Mouse (Mus musculus) midbrain, embryonic 15.5 days (tissue): Measurements from ENCODE around the gene Ahrr. TPM values are rescaled to one million over a fixed set of nuclear protein-coding genes. Genes with fewer than 3 reads are reported as not detected.

Experiments used
- ATAC-seq: fragments of 200-750 bp; cut with Nextera tagmentation; replicated peaks from 2 replicates; pipeline ENCODE4 v1.8.0; 2017; ENCODE audit warnings: moderate TSS enrichment
- H3K27ac ChIP-seq: fragments of 300-500 bp; sonication (generic); 2 replicates; pipeline ENCODE4 v1.5.1; 2015; ENCODE audit warnings: mild to moderate bottlenecking, inconsistent platforms
- H3K27me3 ChIP-seq: fragments of 300-500 bp; sonication (generic); replicated peaks from 2 replicates; pipeline ENCODE4 v1.6.1; 2015; ENCODE audit warnings: inconsistent platforms
- H3K36me3 ChIP-seq: fragments of 300-500 bp; sonication (generic); replicated peaks from 2 replicates; pipeline ENCODE4 v1.6.1; 2015; ENCODE audit warnings: inconsistent platforms
- H3K4me1 ChIP-seq: fragments of 300-500 bp; sonication (generic); 2 replicates; pipeline ENCODE4 v1.6.1; 2015; ENCODE audit warnings: inconsistent platforms
- H3K4me2 ChIP-seq: fragments of 300-500 bp; sonication (generic); 2 replicates; pipeline ENCODE4 v1.6.1; 2015; ENCODE audit warnings: inconsistent platforms, mild to moderate bottlenecking, moderate library complexity
- H3K4me3 ChIP-seq: fragments of 300-500 bp; sonication (generic); 2 replicates; pipeline ENCODE4 v1.5.1; 2015; ENCODE audit warnings: mild to moderate bottlenecking, inconsistent platforms
- H3K9ac ChIP-seq: fragments of 300-500 bp; sonication (generic); 2 replicates; pipeline ENCODE4 v1.6.1; 2015; ENCODE audit warnings: mild to moderate bottlenecking, inconsistent platforms
- H3K9me3 ChIP-seq: fragments of 300-500 bp; sonication (generic); 2 replicates; pipeline ENCODE4 v1.6.1; 2016; ENCODE audit warnings: inconsistent platforms
- WGBS: fragments of 180-500 bp; shearing (Covaris S2); methylation state at CpG from one replicate; pipeline ENCODE4 v1.1.7; 2015; ENCODE audit warnings: mixed read lengths; 5-methylcytosine and 5-hydroxymethylcytosine counted together
- polyA plus RNA-seq: library from polyadenylated mRNA; unstranded; fragments of >200 nt; fragmentation: Nextera tagmentation; extraction: Ambion mirVana; gene quantifications from 2 replicates; pipeline ENCODE4 v1.2.1, GENCODE M21; 2015

Ahrr gene
- polyA plus RNA-seq, 1 experiment from 2014 or later = 0.88 TPM

GRCm38 (mm10) chr13:74208986-74209345, 83.2 kb downstream of the Ahrr start:
- Histone ChIP-seq H3K9me3 (no peaks in the 10 kb centered on the region), H3K4me1 (peaks cover 36% of the 10 kb centered on the region), H3K36me3 (peaks cover 3% of the 10 kb centered on the region; the same call in 1 of the 2 replicates), H3K27me3 (no peaks in the 10 kb centered on the region), H3K27ac (peak overlapping the region; percentile 88), H3K9ac (peak overlapping the region; percentile 98), H3K4me3 (peak overlapping the region; percentile 93), H3K4me2 (peak overlapping the region; percentile 81)
- 13% methylated on average over 12 of the region's 12 CpGs for WGBS
- peak; percentile 66 for ATAC-seq

GRCm38 (mm10) chr13:74208317-74208985, 83.7 kb downstream of the Ahrr start, which contains the start of gene Exoc3:
TSS of gene Exoc3 (minus strand) at chr13:74208732.
- ATAC-seq = peak; percentile 99
- H3K27ac ChIP-seq = peak within 1 kb of the TSS; percentile 88
- H3K9ac ChIP-seq = peak within 1 kb of the TSS; percentile 98
- under 1% methylated on average over 39 of the region's 39 CpGs for WGBS
- H3K4me1 ChIP-seq = peaks cover 36% of the 10 kb centered on the region
- H3K27me3 ChIP-seq = no peaks in the 10 kb centered on the region
- peak within 1 kb of the TSS; percentile 93 for H3K4me3 ChIP-seq
- peak within 1 kb of the TSS; percentile 81 for H3K4me2 ChIP-seq
- H3K36me3 ChIP-seq = peaks cover 9% of the 10 kb centered on the region; the same call in 1 of the 2 replicates
- no peaks in the 10 kb centered on the region for H3K9me3 ChIP-seq

- 92% methylated on average over 3 of the region's 3 CpGs for WGBS
- H3K27ac ChIP-seq = no peak overlapping the region
- H3K36me3 ChIP-seq = peaks cover 39% of the 10 kb centered on the region
- H3K4me1 ChIP-seq = no peaks in the 10 kb centered on the region
- H3K9ac ChIP-seq = no peak overlapping the region
- H3K9me3 ChIP-seq = no peaks in the 10 kb centered on the region
- no peaks in the 10 kb centered on the region for H3K27me3 ChIP-seq
- H3K4me2 ChIP-seq = no peak overlapping the region
- no peak overlapping the region for H3K4me3 ChIP-seq
- no peak for ATAC-seq
These were observed 95.7 kb downstream of the Ahrr start for GRCm38 (mm10) chr13:74196451-74196850.

GRCm38 (mm10) chr13:74192613-74193012, 99.5 kb downstream of the Ahrr start:
- peaks cover 46% of the 10 kb centered on the region for H3K36me3 ChIP-seq
- H3K27me3 ChIP-seq = no peaks in the 10 kb centered on the region
- no peaks in the 10 kb centered on the region for H3K4me1 ChIP-seq
- no peak overlapping the region for H3K27ac ChIP-seq
- H3K9ac ChIP-seq = no peak overlapping the region
- no peaks in the 10 kb centered on the region for H3K9me3 ChIP-seq
- H3K4me2 ChIP-seq = no peak overlapping the region
- no peak for ATAC-seq
- WGBS = 86% methylated on average over 6 of the region's 6 CpGs
- no peak overlapping the region for H3K4me3 ChIP-seq

GRCm38 (mm10) chr13:74183011-74183695, 109.0 kb downstream of the Ahrr start:
- Histone ChIP-seq H3K4me3 (no peak overlapping the region), H3K27ac (no peak overlapping the region), H3K36me3 (peaks cover 36% of the 10 kb centered on the region), H3K4me2 (no peak overlapping the region), H3K4me1 (no peaks in the 10 kb centered on the region), H3K27me3 (no peaks in the 10 kb centered on the region), H3K9ac (no peak overlapping the region), H3K9me3 (no peaks in the 10 kb centered on the region)
- WGBS = 94% methylated on average over 5 of the region's 5 CpGs
- ATAC-seq = no peak

- 94% methylated on average over 5 of the region's 5 CpGs for WGBS
- Histone ChIP-seq H3K27ac (no peak overlapping the region), H3K27me3 (no peaks in the 10 kb centered on the region), H3K4me2 (no peak overlapping the region), H3K4me1 (peaks cover 3% of the 10 kb centered on the region; the same call in 1 of the 2 replicates), H3K36me3 (peaks cover 46% of the 10 kb centered on the region), H3K4me3 (no peak overlapping the region), H3K9ac (no peak overlapping the region), H3K9me3 (no peaks in the 10 kb centered on the region)
- ATAC-seq = no peak
These were observed 120.1 kb downstream of the Ahrr start for GRCm38 (mm10) chr13:74172036-74172435.

GRCm38 (mm10) chr13:74169446-74170164, 122.5 kb downstream of the Ahrr start:
- Histone ChIP-seq H3K9ac (no peak overlapping the region), H3K4me3 (no peak overlapping the region), H3K27ac (no peak overlapping the region), H3K9me3 (no peaks in the 10 kb centered on the region), H3K36me3 (peaks cover 37% of the 10 kb centered on the region), H3K27me3 (no peaks in the 10 kb centered on the region), H3K4me2 (no peak overlapping the region), H3K4me1 (peaks cover 10% of the 10 kb centered on the region; the same call in 1 of the 2 replicates)
- no peak for ATAC-seq
- 87% methylated on average over 10 of the region's 10 CpGs for WGBS

GRCm38 (mm10) chr13:74167492-74167891, 124.6 kb downstream of the Ahrr start:
- Histone ChIP-seq H3K27ac (no peak overlapping the region), H3K36me3 (peaks cover 18% of the 10 kb centered on the region), H3K4me3 (no peak overlapping the region), H3K4me2 (peak overlapping the region; percentile 75; the same call in 1 of the 2 replicates), H3K27me3 (no peaks in the 10 kb centered on the region), H3K9me3 (no peaks in the 10 kb centered on the region), H3K9ac (no peak overlapping the region), H3K4me1 (peaks cover 10% of the 10 kb centered on the region; the same call in 1 of the 2 replicates)
- 84% methylated on average over 2 of the region's 2 CpGs for WGBS
- ATAC-seq = 0 out of 2 replicates have a peak, but pooled peaks have one; percentile 8

- Histone ChIP-seq H3K36me3 (peaks cover 16% of the 10 kb centered on the region; the same call in 1 of the 2 replicates), H3K4me2 (peak overlapping the region; percentile 75), H3K9ac (peak overlapping the region; percentile 51), H3K4me1 (peaks cover 10% of the 10 kb centered on the region; the same call in 1 of the 2 replicates), H3K4me3 (peak overlapping the region; percentile 46), H3K9me3 (no peaks in the 10 kb centered on the region), H3K27me3 (no peaks in the 10 kb centered on the region), H3K27ac (no peak overlapping the region)
- ATAC-seq = peak; percentile 81
- 16% methylated on average over 9 of the region's 9 CpGs for WGBS
These were observed 125.1 kb downstream of the Ahrr start for GRCm38 (mm10) chr13:74167057-74167413.

- peak overlapping the region; percentile 75 for H3K4me2 ChIP-seq
- no peaks in the 10 kb centered on the region for H3K9me3 ChIP-seq
- H3K9ac ChIP-seq = peak overlapping the region; percentile 51
- H3K36me3 ChIP-seq = 0 out of 2 replicates have a peak, but pooled peaks cover 11% of the 10 kb centered on the region
- peak; percentile 86 for ATAC-seq
- peaks cover 10% of the 10 kb centered on the region; the same call in 1 of the 2 replicates for H3K4me1 ChIP-seq
- peak overlapping the region; percentile 46 for H3K4me3 ChIP-seq
- H3K27ac ChIP-seq = no peak overlapping the region
- no peaks in the 10 kb centered on the region for H3K27me3 ChIP-seq
- 6% methylated on average over 19 of the region's 19 CpGs for WGBS
These were observed 125.6 kb downstream of the Ahrr start for GRCm38 (mm10) chr13:74166348-74167056.
